ENCODE assay signal across 22 mouse cellular contexts in the genomic region with DNA sequence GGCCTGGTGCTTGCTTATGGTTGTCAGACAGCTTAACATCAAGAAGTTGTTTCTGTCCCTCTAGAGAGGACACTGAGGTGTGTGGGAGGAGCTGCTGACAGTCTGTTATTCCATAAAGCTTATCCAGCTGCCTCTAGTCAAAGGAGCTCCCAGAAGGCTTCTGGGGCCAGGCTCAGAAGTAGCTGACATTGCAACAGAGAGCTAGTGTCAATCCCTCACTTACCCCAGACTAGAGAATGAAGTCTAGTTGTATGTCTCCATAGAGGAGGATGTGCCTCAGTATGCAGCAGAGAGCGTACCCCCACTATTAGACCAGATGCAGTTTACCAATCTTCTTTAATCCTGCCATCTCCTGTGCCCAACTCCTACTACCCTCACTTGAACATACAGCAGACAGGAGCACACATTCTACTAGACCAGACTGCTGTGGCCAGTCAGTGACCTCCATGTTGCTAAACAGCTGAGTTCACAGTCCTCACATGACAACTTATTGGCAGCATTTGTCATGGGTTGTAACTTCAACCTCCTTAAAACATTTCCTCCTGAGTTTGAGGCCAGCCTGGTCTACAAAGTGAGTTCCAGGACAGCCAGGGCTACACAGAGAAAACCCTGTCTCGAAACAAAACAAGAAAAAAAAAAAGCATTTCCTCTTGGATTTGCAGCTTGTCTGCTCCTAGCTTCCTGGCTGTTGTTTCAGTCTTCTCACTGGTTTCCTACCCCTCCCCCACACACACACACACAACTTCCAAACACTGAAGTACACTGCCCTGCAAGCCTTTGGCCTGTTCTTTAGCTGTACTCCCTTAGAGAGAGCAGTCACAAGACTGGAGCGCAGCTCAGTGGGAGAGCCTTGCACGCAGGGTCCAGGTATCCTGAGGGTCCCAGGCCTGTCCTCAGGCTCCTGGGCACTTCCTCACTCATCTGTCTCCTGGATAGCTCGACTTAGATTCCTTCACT. TPM values are rescaled to one million over a fixed set of nuclear protein-coding genes. Genes with fewer than 3 reads are reported as not detected.
A peak's percentile ranks its signal among the peaks of the same experiment; 100 is the strongest.
DNase-seq lines count a peak whose midpoint lies in the region; ATAC-seq lines count a peak whose summit lies in the region.
"Had no signal": no experiment of that assay in that cellular context is flagged by ENCODE, and none has a peak within 500 bp of the region (broad histone marks: within the 10 kb centered on the region; RNA-seq: fewer than 3 reads in every experiment).

No protein-coding gene starts in this region.

- no peak overlapping the region for H3K4me3 ChIP-seq in lung, embryonic 15.5 days
- H3K4me3 ChIP-seq: embryonic facial prominence, embryonic 15.5 days; hindbrain, embryonic 12.5 days; limb, embryonic 10.5 days; liver, embryonic 15.5 days; midbrain, embryonic 13.5 days; myocyte had no signal

- H3K27ac ChIP-seq in lung, embryonic 15.5 days: 0 out of 2 replicates have a peak overlapping the region, but pooled peaks have one; percentile 20
- H3K27ac ChIP-seq: embryonic facial prominence, embryonic 15.5 days; hindbrain, embryonic 12.5 days; limb, embryonic 10.5 days; liver, embryonic 15.5 days; midbrain, embryonic 13.5 days had no signal

- peaks cover 11% of the 10 kb centered on the region for H3K4me1 ChIP-seq in lung, embryonic 15.5 days
- H3K4me1 ChIP-seq: embryonic facial prominence, embryonic 15.5 days had no signal

- ATAC-seq in frontal cortex, adult (ENCODE audit: low TSS enrichment): 0 out of 2 replicates have a peak, but pooled peaks have one; percentile 17
- no peak for ATAC-seq in lung, embryonic 15.5 days (ENCODE audit: borderline replicate concordance, extremely low read depth, low FRiP score, low TSS enrichment)
- no peak for ATAC-seq in megakaryocyte-erythroid progenitor cell, adult 5-6 weeks (replicated peaks; ENCODE audit: low FRiP score, low TSS enrichment, poor library complexity, severe bottlenecking)
- ATAC-seq: activated CD4-positive, CD25-positive, alpha-beta regulatory T cell, adult 4 months; CD4-positive, CD25-positive, alpha-beta regulatory T cell, adult 4 months; forebrain, embryonic 16.5 days; midbrain, embryonic 13.5 days had no signal

- 0 out of 2 replicates have a peak, but pooled peaks cover 4% of the 10 kb centered on the region for H3K36me3 ChIP-seq in lung, embryonic 15.5 days

- H3K27me3 ChIP-seq in lung, embryonic 15.5 days: no peaks in the 10 kb centered on the region
- H3K27me3 ChIP-seq: embryonic facial prominence, embryonic 15.5 days; hindbrain, embryonic 12.5 days; liver, embryonic 15.5 days; midbrain, embryonic 13.5 days had no signal

- no peak overlapping the region for H3K9ac ChIP-seq in lung, embryonic 15.5 days
- H3K9ac ChIP-seq: embryonic facial prominence, embryonic 15.5 days; hindbrain, embryonic 12.5 days; liver, embryonic 15.5 days; midbrain, embryonic 13.5 days had no signal

- DNase-seq in frontal cortex, postnatal 10 days (ENCODE audit: low spot score in 2 of 2): no peak
- peak; percentile 62 for DNase-seq in kidney, adult 9 months
- DNase-seq in kidney, postnatal 14 days: no peak
- no peak for DNase-seq in lung, postnatal 36 days
- DNase-seq in yolk sac, embryonic 10.5 days (ENCODE audit: low spot score): peak; percentile 69
- DNase-seq: adrenal gland, postnatal 14 days; cerebellum, adult 11 months; cerebellum, postnatal 14 days; lung, postnatal 4 days; thymus, postnatal 36 days had no signal

- 71% methylated on average over 5 of the region's 5 CpGs for WGBS in lung, embryonic 15.5 days

- no peak overlapping the region for H3K4me2 ChIP-seq in lung, embryonic 15.5 days
- H3K4me2 ChIP-seq: embryonic facial prominence, embryonic 15.5 days; hindbrain, embryonic 12.5 days; liver, embryonic 15.5 days; midbrain, embryonic 13.5 days had no signal

- H3K9me3 ChIP-seq in lung, embryonic 15.5 days: no peaks in the 10 kb centered on the region
- H3K9me3 ChIP-seq: embryonic facial prominence, embryonic 15.5 days; hindbrain, embryonic 12.5 days; limb, embryonic 10.5 days; liver, embryonic 15.5 days; midbrain, embryonic 13.5 days had no signal

RNA-seq across cellular contexts. Expression of a gene that starts 4.6 kb away (rescaled TPM):
- 19.1 and 19.5 TPM in 2 replicates for polyA plus RNA-seq in lung, embryonic 15.5 days (2015; fragmentation: Nextera tagmentation; extraction: Ambion mirVana)
- 10.5 and 15.8 TPM in 2 replicates for total RNA-seq in megakaryocyte-erythroid progenitor cell, adult 5-6 weeks (2014; fragmentation: Nextera tagmentation)
- 9.9 and 17.8 TPM in 2 replicates for total RNA-seq in megakaryocyte-erythroid progenitor cell, adult 5-6 weeks (2017)

RNA-seq across cellular contexts. Expression of a gene that starts 31.8 kb away (rescaled TPM):
- 251 and 273 TPM in 2 replicates for polyA plus RNA-seq in lung, embryonic 15.5 days (2015; fragmentation: Nextera tagmentation; extraction: Ambion mirVana)
- total RNA-seq in megakaryocyte-erythroid progenitor cell, adult 5-6 weeks (2014; fragmentation: Nextera tagmentation): 69.3 and 129 TPM in 2 replicates
- 339 and 435 TPM in 2 replicates for total RNA-seq in megakaryocyte-erythroid progenitor cell, adult 5-6 weeks (2017)

RNA-seq across cellular contexts. Expression of a gene that starts 31.9 kb away (rescaled TPM):
- polyA plus RNA-seq in lung, embryonic 15.5 days (2015; fragmentation: Nextera tagmentation; extraction: Ambion mirVana): 36.4 and 41.0 TPM in 2 replicates
- 27.8 and 40.6 TPM in 2 replicates for total RNA-seq in megakaryocyte-erythroid progenitor cell, adult 5-6 weeks (2014; fragmentation: Nextera tagmentation)
- total RNA-seq in megakaryocyte-erythroid progenitor cell, adult 5-6 weeks (2017): 11.1 and 14.5 TPM in 2 replicates

RNA-seq across cellular contexts. Expression of a gene that starts 47.6 kb away (rescaled TPM):
- polyA plus RNA-seq in lung, embryonic 15.5 days (2015; fragmentation: Nextera tagmentation; extraction: Ambion mirVana): 40.0 and 46.5 TPM in 2 replicates
- total RNA-seq in megakaryocyte-erythroid progenitor cell, adult 5-6 weeks (2014; fragmentation: Nextera tagmentation): 40.5 and 62.7 TPM in 2 replicates
- 39.8 and 56.7 TPM in 2 replicates for total RNA-seq in megakaryocyte-erythroid progenitor cell, adult 5-6 weeks (2017)

RNA-seq across cellular contexts. Expression of a gene that starts 59.6 kb away (rescaled TPM):
- 2.5 and 2.8 TPM in 2 replicates for polyA plus RNA-seq in lung, embryonic 15.5 days (2015; fragmentation: Nextera tagmentation; extraction: Ambion mirVana)
- total RNA-seq in megakaryocyte-erythroid progenitor cell, adult 5-6 weeks (2014; fragmentation: Nextera tagmentation): 3.1 and 3.4 TPM in 2 replicates
- total RNA-seq in megakaryocyte-erythroid progenitor cell, adult 5-6 weeks (2017): 12.7 TPM in 1 of 2 replicates, not detected in the other
- polyA plus RNA-seq: activated CD4-positive, CD25-positive, alpha-beta regulatory T cell, adult 4 months; CD4-positive, CD25-positive, alpha-beta regulatory T cell, adult 4 months had no signal

Comparison
In these comparisons a context has a peak if more than half of its experiments do, and no peak if none do; other contexts are left out.
1. DNase-seq: peak in kidney, adult 9 months (single experiment) and yolk sac, embryonic 10.5 days (single experiment); none in frontal cortex, postnatal 10 days (0 of 2), kidney, postnatal 14 days (single experiment) and lung, postnatal 36 days (single experiment).